Mouse (Mus musculus): ENCODE data around the gene Morn2.

Gene Morn2

DNA sequence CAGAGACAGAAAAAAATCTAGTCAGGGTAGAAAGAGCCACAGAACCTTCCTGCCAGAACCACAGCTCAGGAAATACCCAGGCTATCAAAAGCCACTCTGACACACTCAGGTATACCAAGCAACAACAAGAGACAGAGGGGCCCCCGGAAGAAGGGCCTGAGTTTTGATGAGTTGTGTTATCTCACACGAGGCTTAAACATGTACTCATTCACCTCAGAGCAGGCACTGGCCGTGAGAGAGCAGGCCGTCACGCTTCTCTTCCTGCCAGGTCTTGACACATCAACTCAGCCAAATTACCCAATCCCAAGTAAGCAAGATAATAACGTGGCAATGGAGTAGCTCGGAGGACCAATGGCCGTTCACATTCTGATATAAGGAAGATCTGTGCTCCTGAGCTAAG, 33.7 kb downstream of the Morn2 start:
- no peak for DNase-seq (ENCODE audit: low spot score)

DNA sequence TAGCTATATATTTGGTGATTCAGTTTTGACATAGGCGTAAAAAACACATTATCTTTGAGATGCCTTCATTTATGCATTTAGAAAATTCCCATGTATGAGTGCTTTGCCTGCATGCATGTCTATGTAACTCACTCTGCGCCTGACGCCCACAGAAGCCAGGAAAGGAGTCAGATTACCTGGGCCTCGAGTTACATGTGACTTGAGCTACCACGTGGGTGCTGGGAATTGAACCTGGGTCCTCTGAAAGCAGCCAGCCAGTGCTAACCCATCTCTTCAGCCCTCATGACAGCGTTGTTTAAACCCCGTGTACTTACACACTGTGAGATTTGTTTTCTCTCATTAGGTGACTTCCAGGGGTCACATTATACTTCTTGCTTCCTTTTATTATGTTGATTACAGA, 34.5 kb downstream of the Morn2 start:
- DNase-seq (ENCODE audit: low spot score), result no peak

DNA sequence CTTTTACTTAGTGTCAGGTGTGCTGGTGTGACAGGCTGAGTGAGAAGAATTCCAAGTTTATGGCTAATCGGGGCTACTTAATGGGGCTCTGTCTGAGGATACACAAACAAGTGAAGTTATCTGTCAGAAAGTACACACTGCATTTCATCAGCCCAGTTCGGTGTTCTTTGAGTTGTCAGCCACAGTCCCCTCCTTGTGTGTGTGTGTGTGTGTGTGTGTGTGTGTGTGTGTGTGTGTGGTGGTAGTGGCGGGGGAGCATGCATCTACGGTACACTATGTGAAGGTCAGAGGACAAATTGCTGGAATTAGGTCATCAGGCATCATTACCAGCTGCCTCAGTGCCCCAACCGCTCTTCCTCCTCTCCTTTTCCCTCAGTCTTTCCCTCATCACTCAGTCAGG, 35.5 kb downstream of the Morn2 start:
- no peak for DNase-seq (ENCODE audit: low spot score)

DNA sequence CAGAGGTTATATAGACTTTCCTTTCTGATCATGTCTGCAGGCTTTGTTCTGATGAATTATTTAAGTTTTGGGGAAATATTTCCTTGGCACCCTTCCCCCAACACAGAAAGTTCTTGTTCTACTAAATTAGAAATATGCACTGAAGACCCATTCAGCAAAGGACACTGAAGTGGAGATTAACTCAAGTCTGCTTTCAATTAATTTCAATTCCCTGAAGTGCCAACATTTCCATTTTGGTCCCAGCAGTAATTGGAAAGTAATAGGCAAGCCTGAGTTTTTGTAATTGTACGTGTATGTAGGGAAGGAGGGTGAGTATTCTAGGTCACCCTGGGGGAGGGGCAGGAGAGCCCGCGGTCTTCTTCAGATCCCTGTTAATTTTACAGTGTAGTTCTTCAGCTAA, 36.4 kb downstream of the Morn2 start:
- no peak for DNase-seq (ENCODE audit: low spot score)

DNA sequence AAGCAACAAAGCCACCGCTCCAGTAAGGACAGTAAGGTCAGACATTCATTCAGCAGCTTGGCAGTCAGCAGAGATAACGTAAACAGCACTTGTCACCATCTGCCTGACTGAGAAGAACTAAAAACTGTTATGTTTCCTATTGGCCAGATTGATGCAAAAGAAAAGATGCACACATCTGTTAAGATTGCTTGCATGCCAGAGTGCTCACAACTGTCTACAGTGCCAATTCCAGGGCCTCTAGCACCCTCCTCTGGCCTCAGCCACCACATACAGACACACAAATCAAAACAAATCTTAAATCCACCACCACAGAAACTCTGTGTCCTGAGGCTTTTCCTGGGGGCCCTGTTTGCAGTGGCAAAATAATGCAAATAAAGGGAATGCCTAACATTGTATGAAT, 42.4 kb downstream of the Morn2 start:
- DNase-seq (ENCODE audit: low spot score), result no peak

DNA sequence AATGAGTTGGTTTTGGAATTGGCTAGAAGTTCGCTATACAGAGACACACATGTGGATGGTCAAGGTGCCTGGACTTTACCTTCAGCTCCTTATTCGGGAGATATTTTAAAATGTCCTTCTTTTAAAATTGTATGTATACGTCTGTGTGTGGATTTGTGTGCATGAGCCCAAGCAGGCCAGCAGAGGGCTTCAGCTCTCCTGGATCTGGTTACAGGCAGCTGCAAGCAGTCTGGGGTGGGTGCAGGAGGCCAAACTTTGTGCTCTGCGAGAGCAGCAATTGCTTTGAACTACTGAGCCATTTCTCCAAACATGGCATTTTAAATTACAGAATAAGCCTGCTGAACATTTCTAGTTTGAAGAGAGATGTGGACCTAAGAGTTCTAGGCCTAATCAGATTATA, 55.3 kb downstream of the Morn2 start:
- DNase-seq (ENCODE audit: low spot score), result no peak

DNA sequence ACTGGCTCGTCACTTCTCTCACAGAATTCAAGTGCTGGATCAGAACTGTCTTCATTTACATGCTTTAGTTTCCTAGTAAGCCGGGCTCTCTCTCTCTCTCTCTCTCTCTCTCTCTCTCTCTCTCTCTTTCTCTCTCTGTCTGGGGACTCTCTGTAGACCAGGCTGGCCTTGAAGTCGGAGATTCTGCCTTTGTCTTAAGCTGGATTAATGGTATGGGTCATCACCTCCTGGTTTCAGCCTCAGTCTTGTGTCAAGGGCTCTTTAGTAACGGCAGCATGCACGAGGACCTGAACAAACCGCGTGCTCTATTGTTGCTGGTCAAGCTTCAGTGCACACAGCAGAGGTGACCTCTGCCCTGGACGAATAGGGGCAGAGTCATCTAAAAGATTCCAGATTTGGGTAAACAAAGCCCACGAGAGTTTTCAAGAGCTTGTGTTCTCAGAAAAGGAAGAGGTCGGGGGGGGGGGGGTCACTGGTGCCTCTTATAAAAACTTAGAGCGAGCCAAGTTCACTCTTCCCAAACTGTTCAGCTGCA, 56.7 kb downstream of the Morn2 start:
- DNase-seq (ENCODE audit: low spot score), result peak; percentile 14
